Mouse (Mus musculus) natural killer cell, adult 2 months (primary cell): ENCODE results near the gene Sox10.
A peak's percentile ranks its signal among the peaks of the same experiment; 100 is the strongest.

Source experiments
- DNase-seq, 2 experiments: peaks; one replicate each; pipeline ENCODE4 v3.0.0; 2022; ENCODE audit warnings: low spot score in 2 of 2

Gene Sox10

DNA sequence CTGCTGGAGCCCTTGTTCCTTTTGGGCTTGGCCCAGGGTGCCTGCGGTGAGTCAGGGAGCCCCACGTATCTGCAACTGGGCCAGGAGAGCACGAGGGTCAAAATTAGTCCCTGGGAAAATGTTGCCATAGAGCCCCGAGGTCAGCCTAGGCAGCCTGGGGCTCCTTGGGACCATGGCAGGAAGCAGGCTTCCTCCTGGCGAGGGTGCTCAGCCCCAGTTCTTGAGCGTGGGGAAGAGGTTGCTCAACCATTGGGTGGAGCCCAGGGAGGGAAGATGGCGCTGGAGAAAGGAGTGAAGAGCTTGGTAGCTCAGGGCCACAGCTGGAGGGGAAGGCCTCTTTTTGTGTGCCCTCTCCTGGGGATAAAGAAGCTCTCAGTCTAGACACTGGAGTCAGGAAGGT lies 2.7 kb downstream of the Sox10 start:
- no peak for DNase-seq

DNA sequence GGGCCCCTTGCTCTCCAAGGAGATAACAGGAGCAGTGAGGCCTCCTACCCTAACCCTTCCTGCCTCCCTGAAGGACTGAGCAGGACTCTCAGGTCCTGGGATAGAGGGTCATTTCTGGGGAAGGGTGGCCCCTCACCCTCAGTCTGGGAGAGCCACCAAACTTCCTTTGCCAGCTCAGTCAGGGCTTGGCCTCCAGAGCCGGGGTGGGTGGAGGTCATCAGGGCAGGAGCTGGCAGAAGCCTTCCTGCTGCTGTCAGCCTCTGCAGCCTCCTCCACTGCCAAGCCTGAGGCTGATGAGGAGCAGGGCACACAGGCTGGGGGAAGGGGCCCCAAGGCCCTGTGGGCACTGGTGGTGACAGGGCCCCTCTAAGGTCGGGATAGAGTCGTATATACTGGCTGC lies 9.5 kb downstream of the Sox10 start:
- DNase-seq: no peak

DNA sequence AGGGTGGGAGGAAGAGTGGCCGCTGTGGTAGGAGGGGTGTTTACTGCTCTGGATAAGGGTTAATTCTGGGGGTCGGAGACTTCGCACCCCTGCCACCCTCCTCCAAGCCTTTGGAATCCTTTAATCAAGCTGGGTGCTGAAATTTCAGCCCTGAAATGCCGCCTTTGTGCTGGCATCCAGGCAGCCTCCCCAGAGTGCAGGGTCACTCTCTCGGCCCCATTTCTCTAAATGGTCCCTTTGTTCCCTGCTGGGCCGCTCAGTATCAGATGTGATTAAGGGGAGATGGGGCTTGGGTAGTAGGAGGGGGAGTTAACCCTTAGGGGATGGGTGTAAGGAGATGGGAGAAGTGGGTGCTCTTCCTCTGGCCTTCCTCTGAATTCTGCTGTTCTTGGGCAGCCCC lies 12.3 kb downstream of the Sox10 start:
- DNase-seq: no peak

DNA sequence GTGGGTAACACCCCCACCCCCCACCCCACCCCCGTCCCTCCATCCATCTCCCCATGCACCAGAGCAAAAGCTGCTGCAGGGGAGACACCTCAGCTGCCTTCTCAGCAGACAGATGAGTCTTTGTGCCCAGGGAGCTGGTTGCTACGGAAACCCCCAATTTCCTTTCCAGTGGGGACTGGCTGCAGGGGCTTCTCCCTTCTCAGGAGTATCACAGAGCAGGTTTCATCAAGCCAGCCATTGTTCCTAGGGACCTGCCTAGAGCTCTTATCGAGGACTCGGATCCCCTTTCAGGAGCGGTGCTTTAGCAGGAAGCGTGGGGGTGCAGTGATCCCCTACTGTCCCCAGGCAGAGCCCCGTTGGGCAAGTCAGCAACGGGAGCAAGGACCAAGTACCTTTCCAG lies 13.2 kb downstream of the Sox10 start:
- no peak for DNase-seq

DNA sequence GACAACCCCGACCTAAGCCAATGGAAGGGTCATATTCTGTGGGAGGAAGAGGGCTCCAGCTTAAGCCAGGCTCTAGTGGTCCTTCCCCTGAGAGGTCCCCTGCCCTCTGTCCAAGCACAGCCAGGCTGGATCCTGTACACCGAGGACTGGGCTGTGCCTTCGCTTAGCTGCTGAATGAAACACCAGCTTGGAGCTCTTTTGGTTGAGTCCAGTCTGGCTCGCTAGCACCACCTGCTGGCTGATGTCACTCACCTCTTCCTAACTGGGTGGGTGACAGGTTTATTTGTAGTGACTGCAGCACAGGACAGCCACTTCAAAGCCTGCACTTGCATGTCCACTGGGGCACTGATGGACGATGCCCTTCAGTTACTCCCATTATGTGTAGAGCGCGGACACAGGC lies 16.5 kb downstream of the Sox10 start:
- peak; percentile 60 to 77 for DNase-seq

DNA sequence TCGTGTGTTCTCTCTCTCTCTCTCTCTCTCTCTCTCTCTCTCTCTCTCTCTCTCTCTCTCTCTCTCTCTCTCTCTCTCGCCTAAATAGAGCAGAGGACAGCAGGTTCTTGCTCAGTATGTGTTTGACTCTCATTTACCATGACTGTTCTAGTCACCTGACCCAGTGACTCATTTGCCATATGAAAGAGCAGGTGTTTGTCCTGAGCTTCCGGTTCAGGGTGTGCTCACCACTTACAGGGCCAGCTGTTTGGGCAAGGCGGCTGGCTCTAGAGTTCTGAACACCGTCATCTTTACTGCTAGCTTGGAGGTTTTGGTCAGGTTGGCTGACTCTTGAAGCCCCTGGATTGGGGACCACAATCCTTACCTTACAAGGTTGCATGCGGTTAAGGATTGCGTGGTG lies 19.5 kb downstream of the Sox10 start:
- no peak for DNase-seq

DNA sequence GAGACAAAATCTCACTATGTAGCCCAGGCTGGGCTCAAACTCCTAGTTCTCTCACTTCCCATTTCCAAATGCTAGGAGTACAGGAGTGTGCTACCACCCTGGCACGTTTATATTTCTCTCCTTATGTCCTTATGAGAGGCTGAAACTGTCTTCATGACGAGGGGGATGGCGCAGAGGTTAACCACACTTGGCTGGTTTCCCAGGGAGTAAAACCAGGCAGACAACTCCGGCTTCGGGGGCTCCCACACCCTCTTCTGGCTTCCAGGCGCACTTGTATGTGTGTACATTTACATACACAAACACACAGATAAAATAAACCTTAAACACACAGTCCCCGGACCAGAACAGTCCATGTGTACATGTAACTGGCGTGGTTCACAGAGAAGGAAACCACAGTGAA lies 21.0 kb downstream of the Sox10 start:
- no peak for DNase-seq

DNA sequence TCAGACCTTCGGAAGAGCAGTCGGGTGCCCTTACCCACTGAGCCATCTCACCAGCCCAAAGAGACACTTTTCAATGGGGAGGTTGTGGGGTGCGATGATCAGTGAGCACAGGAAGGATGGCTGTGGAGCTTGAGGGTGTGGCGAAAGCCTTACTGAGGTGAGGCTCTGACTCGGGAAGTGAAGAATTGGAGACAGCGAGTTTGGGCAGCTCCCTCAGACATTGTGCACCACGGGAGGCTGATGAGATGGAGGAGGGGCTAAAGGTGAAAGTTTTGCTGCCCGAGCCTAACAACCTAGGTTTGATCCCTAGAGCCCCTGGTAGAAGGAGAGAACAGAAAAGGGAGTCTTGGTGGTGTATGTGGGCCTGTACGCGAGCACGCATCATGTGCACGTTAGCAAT lies 21.7 kb downstream of the Sox10 start:
- no peak for DNase-seq

DNA sequence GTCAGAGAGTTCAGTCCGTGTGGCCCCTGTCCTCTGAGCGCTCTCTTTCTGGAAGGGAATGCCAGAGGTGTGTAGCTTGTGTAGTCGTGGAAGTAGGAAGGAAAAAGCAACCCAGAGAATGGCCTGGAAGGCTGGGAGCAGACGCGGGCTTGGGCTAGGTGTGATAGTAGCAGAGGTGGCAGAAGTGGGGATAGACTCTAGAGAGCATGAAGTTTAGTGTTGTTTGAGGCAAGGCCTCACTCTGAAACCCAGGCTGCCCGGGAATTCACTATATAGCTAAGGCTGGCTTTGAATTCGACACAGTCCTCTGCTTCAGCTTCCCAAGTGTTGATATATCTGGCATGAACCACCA lies 23.5 kb downstream of the Sox10 start:
- peak in 1 of 2 experiments; percentile 12 for DNase-seq

DNA sequence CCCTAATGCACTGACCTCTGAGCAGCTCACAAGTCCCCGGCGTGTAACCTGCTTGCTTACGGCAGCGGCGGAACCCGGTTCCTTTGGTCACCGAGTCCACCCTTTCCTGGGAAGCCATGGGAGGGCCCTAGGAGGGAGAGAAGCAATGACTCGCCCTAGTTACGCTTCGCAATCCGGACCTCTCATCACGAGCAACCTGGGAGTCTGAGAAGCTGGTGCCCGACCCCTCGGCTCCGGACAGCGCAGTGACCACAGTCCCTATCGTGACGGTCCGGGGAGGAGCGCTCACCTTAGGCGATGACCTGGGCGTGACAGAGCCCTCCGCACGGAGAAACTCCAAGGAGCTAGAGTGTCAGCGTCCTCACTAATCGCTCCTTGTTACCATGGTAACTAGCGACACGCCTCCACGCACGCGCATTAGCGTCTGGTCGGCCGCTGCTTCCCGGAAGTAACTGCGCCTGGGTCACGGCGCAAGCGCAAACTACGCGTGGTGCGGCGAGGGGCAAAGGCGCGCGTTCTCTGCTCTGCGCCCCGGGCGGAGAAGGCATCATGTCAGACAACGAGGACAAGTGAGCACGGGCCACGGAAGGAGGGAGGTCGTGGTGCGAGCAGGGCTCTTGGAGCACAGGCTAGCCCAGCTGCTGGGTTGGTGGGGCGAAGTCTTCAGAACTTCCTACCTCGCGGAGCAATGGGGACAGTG lies 24.0 kb downstream of the Sox10 start, which contains the start of the genes Polr2f and 1700088E04Rik:
TSS of gene Polr2f (plus strand) at position 144 of the 700 bp plus-strand sequence.
TSS of gene 1700088E04Rik (minus strand) at position 388 of the 700 bp plus-strand sequence.
- peak; percentile 94 for DNase-seq

DNA sequence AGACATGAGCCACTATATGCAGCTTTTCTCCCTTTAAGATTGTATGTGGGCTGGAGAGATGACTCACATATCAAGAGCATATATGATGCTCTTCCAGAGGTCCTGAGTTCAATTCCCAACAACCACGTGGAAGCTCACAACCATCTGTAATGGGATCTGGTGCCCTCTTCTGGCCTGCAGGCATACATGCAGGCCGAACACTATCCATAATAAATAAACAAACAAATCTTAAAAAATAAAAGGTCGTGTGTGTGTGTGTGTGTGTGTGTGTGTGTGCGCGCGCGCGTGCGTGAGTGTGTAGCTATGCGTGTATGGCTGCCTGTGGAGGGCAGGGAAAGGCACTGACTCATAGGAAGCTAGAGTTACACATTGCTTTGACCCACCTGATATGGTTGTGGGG lies 25.4 kb downstream of the Sox10 start:
- peak in 1 of 2 experiments; percentile 28 for DNase-seq

DNA sequence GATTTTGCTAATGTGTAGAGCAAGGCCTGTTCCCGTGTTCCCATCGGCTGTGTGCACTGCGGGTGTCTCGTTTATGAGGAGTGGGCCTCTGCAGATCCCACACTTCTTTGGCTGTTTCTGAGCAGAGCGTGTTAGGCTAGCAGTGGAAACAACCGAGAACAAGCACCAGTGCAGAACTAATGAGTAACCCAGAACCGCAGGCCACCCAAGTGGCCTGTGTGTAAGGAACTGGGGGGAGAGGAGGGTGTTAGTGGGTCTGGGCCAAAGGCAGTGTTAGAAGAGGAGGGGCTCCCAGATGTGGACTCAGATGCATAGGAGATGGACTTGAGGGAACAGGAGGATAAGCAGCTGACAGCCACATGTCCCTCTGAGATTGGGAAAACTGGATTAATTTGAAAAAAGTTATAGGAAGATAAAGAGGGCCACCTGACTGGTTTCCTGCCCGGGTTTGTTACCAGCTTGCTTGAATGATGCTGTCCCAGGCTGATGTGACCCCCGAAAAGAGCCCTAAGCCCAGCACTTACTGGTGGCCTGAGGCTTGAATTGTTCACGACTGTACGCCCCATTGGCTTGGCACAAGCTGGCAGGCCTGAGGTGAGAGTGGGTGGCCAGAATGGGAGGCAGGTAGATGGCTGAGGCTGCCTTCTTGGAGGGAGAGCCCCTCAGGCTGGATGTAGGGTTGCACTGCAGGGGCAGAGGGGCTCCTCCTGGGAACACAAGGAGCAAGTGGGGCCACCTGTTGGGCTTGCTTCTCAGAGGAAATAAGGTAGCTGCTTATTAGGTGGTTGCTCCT lies 29.1 kb downstream of the Sox10 start:
- DNase-seq: no peak

DNA sequence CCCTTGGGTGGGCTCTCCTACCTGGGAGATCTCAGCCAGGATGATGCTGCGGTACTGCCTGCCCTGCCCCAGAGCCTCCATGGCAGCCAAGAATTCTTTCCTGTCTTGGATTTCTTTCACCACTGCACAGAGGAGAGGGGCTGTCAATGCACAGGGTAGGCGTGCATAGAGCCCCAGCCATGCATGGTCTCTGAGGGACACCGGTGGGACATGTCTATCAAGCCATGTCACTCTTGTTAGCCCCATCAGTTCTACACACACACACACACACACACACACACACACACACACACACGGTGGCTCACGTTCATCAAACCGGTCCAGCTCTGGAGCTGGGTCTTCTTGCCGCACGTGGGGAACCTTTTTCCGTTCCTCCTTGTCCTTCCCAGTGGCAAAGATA lies 29.7 kb downstream of the Sox10 start:
- DNase-seq: no peak

DNA sequence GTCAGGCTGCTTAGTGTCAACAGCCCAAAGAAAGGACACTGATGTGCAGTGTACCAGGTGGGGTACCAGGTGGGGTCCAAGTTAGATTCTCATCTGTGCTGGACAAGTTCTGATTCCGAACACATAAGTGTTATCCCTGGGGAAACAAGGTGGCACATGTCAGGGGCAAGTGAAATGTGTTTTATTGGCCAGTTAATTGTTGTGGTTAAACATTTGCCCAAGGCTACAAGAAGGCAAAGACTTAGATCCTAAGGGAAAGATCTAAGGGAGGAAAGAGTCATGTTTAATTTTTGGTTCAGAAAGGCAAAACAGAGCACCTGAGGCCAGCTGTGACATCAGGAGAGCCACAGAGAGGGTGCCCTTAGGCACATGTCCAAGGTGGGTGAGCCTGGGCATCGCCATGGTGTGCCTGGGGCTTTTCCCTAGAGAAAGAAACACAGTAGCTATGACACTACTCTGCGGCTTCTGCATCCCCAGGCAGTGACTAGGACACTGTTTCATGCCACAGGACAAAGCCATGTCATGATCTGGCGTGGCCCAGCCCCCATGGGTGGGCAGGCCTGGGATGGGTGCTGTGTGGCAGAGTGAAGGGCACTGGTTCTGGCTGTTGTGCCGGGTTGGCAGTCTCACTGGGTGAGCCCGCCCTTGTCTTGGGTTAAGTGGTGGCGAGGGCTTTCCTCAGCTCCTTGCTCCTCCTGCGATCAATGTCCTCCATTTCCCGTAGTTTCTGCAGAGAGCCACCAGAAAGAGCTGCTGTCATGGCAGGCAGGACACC lies 30.4 kb downstream of the Sox10 start:
- no peak for DNase-seq

DNA sequence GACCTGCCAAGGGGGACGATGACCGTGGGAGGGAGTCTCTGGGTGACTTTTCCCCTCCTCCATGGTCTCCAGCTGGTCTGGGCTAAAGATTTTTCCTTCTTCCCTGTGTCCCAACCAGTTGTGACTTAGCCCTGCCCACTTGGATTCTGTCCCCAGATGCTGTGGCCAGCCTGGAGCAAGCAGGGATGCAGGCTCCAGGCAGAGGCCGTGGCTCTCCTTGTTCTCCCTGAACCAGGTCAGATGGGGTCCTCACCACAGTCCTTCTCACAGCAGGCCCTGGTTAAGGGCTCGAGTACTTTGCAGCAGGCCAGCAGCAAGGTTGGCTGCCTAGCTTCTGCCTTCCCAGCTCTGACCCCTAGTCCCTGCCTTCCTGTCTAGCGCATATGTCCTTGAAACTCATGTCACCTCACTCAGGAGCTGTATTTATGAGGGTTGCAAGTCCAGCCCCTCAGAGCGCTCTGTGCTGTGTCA lies 31.8 kb downstream of the Sox10 start:
- no peak for DNase-seq

DNA sequence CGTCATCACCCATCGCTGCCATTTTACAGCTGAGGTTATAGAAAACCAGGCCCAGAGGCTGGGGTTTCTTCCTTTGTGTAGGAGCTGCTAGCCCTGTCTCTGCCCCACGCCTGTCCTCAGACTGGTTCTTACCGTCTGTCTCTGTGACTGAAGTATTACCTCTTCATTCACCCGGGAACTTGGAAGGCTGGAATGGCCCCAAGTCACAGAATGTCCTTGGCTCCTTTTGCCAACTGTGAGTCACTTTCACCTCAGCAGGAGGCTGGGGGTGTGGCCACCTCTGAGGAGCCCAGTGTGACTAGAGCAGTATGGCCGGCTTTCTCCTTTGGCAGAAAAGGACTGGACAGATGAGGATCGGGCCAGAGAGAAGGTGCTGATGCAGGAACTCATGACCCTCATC lies 33.6 kb downstream of the Sox10 start:
- no peak for DNase-seq

DNA sequence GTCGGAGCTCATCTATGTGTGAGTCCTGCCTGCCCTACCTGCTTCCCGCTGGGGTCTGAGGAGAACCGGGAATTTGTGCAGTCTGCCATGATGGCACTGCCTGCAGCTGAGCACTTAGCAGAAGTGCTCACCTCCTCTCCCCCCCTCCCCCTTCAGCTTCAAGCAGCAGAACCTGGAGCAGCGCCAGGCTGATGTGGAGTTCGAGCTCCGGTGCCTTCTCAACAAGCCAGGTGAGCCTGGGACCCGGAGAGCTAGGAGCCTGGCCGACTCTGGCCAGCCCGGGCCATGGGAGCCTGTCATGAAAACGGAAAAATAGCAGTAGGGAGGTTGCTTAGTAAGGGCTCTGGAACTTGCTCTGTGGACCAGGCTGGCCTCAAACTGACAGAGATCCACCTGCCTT lies 34.3 kb downstream of the Sox10 start:
- DNase-seq: no peak

DNA sequence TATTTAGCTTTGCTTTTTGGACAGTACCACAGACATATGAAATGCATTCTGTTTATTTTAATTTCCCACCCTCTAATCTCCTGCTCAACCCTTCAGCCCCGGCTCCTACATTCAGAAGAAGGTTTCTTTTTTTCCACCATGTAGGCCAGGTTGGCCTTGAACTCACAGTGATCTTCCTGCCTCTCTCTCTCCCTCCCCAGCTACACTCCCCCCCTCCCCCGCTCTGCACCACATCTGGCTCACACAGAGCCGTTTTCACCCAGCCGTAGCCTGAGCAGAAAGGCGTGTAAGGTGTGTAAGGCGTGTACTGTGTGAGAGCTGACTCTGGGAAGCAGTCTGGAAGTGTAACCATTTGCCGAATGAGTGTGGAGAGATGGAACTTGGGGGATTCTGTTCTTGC lies 35.7 kb downstream of the Sox10 start:
- no peak for DNase-seq

DNA sequence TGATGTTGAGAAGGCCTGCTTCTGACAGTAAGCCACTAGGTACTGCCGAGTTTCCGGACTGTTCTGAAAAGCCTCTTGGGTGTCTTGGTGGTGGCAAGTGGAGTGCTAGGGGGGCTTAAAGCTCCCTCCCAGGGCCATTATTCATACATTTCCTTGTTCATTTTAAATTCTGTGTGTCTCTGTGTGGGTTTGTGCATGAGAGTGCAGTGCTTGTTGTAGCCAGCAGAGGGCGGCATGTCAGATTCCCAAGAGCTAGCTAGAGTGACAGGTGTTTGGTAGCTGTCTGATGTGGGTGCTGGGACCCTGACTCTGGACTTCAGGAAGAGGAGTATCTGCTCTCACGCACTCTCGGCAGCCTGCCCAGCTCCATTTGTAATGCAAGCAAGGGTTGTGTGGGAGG lies 36.8 kb downstream of the Sox10 start:
- no peak for DNase-seq

DNA sequence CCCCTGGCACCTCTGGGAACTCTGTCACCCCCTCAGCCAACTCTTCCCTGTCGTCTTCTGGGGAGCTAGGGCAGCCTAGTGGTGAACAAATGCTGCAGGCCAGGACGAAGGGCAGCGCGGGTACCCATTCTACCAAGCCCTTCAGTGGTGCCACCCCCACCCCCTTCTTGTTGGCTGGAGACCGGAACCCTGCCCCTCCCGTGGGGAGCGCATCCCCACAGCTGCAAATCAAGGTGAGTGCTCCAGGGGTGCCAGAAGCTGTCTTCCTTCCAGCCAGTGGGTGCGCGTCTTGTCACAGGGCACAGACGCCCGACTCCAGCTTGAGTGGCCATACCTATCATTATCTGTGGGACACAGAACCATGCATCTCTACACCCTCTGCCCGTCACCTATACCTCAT lies 37.9 kb downstream of the Sox10 start:
- DNase-seq: no peak

DNA sequence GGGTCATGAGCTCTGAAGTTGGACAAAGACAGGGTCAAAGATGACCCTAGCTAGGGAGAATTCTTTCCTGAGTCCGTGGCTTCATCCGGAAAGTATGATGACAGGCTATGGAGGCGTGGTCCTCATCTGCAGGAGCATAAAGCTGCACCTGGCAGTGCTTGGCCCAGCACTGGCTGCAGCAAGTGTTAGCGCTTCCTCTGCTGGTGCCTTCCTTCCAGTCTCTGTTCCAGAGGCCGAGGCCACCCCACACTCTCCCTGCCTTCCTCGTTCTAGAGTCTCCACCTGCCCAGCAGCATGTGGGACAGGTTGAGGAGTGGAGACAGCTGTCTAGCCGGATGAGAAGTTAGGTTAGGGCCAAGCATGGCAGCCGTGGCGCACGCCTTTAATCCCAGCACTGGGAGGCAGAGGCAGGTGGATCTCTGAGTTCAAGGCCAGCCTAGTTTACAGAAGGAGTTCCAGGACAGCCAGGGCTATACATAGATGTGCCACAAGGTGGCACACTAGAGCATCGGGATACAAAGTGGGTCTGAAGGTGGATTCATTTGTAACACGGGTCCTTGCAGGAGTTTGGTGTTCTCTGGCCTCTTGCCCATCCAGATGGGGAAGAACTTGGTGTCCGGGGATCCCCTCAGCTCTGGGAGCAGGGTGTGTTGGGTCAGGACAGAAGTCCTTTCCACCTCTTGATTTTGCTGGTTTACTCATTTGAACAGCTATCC lies 38.7 kb downstream of the Sox10 start:
- peak; percentile 16 to 44 for DNase-seq

DNA sequence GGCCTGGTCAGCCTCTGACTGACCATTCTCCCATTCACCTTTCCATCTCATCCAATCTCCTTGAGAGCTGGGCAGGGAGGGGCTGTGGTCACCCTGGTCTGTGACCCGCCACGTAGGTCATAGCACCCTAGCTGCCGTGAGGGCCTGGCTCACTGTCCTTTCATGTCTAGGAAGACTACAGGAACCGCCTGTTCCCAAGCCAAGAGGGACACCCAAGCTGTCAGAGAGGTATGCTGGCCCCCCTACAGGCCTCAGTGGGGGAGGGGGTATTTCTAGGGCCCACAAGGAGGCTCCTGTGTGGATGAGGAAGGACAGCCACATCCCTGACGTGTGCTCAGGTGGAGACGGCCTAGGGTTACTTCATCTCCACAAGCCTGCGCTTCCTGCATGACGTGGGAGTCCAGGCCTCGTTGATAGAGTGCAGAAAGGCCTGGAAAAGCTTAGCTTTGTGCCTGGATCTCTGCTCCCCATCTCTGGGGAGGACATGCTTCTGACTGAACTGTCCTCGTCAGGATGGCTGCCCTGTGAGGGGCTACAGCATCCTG lies 40.6 kb downstream of the Sox10 start:
- DNase-seq: no peak
